Mouse (Mus musculus): ENCODE results near the gene Ccdc170. TPM values are rescaled to one million over a fixed set of nuclear protein-coding genes. Genes with fewer than 3 reads are reported as not detected.

The Ccdc170 gene
- polyA plus RNA-seq, 1 experiment from 2014 or later, result not detected

DNA sequence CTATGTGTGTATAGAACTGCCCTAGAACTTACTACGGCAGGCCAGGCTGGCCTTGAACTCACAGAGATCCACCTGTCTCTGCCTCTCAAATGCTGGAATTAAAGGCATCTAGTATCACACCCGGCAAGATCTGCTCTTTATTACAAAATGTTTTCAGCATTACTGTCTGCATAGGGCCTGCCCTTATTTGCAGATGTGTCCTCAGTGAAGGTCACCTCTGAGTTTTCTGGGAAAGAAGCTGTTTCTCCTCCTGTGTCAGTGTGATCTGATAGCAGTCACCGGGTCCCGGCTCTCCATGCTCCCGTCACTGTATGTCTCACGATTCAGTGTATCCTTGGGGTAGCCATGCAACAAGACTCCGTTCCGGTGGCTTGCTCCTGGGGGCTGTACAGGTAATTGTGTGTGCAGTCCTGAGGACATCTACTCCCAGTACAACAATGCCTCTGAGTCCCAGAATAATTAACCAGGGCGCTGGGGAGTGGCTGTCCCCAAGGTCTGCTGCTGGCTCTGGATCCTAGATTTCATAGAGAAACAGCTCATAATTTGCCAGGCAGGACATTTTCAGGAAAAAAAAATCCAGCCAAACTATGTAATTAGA is 48.4 kb downstream of the Ccdc170 start:
- WGBS, result 71% methylated on average over 9 of the region's 9 CpGs
- H3K36me3 ChIP-seq (ENCODE audit: control insufficient read depth, insufficient read depth, low read length), result no peaks in the 10 kb centered on the region
- no peak overlapping the region for H3K9ac ChIP-seq (ENCODE audit: low read length)
- H3K4me1 ChIP-seq (replicated peaks; ENCODE audit: control insufficient read depth, insufficient read depth, low read length), result no peaks in the 10 kb centered on the region
- H3K27me3 ChIP-seq (replicated peaks; ENCODE audit: control insufficient read depth, insufficient read depth, low read length), result no peaks in the 10 kb centered on the region
- DNase-seq (ENCODE audit: low spot score) (no peak), ATAC-seq (replicated peaks; ENCODE audit: low FRiP score, low TSS enrichment, low read depth) (peak; percentile 75; the same call in 1 of the 2 replicates)
- no peaks in the 10 kb centered on the region for H3K9me3 ChIP-seq (ENCODE audit: control insufficient read depth, low read length)
- no peak overlapping the region for H3K27ac ChIP-seq (ENCODE audit: low read depth)
- no peak overlapping the region for H3K4me3 ChIP-seq (ENCODE audit: low read depth, low read length)
- H3K4me2 ChIP-seq (ENCODE audit: low read length), result no peak overlapping the region

DNA sequence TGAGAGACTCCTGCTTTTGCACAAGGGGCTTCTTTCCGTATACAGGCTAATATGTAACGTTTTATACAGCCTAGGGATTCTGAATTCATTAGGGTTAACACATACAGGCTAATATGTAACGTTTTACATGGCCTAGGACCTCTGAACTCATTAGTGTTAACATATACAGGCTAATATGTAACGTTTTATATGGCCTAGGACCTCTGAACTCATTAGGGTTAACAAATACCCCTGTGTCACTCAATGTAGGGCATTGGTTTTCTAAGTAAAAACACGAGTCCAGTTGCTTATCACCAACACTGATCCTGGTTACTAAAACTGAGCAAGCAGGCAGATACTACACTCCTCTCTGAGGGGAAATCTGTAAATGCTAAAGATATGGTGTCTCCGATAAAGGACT is 49.6 kb downstream of the Ccdc170 start:
- Histone ChIP-seq H3K4me2 (ENCODE audit: low read length) (no peak overlapping the region), H3K36me3 (ENCODE audit: control insufficient read depth, insufficient read depth, low read length) (no peaks in the 10 kb centered on the region), H3K9me3 (ENCODE audit: control insufficient read depth, low read length) (no peaks in the 10 kb centered on the region), H3K4me1 (replicated peaks; ENCODE audit: control insufficient read depth, insufficient read depth, low read length) (no peaks in the 10 kb centered on the region), H3K9ac (ENCODE audit: low read length) (no peak overlapping the region), H3K4me3 (ENCODE audit: low read depth, low read length) (no peak overlapping the region), H3K27me3 (replicated peaks; ENCODE audit: control insufficient read depth, insufficient read depth, low read length) (no peaks in the 10 kb centered on the region), H3K27ac (ENCODE audit: low read depth) (no peak overlapping the region)
- WGBS, result 62% methylated on average over 6 of the region's 6 CpGs
- DNase-seq (ENCODE audit: low spot score) (no peak), ATAC-seq (replicated peaks; ENCODE audit: low FRiP score, low TSS enrichment, low read depth) (no peak)

DNA sequence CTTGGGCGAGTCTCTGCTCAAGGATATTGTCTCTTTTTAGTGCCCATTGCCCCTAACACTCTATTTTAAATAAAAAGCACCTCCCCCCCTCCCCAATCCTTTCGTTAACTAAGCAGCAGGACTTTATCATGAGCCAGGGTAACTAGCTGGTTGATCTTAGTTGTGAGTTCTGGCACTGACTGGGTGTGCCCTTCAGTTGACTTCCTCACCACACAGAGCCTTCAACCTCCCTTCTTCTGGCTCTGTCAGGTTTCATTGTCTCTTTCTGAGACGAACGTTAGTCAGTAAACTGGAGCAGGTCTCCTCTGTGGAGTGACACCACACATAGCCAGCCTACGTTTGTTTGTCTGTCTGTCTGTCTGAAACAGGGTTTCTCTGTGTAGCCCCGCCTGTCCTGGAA is 50.4 kb downstream of the Ccdc170 start:
- no peaks in the 10 kb centered on the region for H3K27me3 ChIP-seq (replicated peaks; ENCODE audit: control insufficient read depth, insufficient read depth, low read length)
- ATAC-seq (replicated peaks; ENCODE audit: low FRiP score, low TSS enrichment, low read depth) (no peak), DNase-seq (ENCODE audit: low spot score) (no peak)
- WGBS, result 62% methylated on average over 6 of the region's 6 CpGs
- H3K4me1 ChIP-seq (replicated peaks; ENCODE audit: control insufficient read depth, insufficient read depth, low read length), result no peaks in the 10 kb centered on the region
- H3K36me3 ChIP-seq (ENCODE audit: control insufficient read depth, insufficient read depth, low read length), result no peaks in the 10 kb centered on the region
- H3K4me2 ChIP-seq (ENCODE audit: low read length), result no peak overlapping the region
- H3K4me3 ChIP-seq (ENCODE audit: low read depth, low read length), result no peak overlapping the region
- no peak overlapping the region for H3K9ac ChIP-seq (ENCODE audit: low read length)
- no peaks in the 10 kb centered on the region for H3K9me3 ChIP-seq (ENCODE audit: control insufficient read depth, low read length)
- no peak overlapping the region for H3K27ac ChIP-seq (ENCODE audit: low read depth)

DNA sequence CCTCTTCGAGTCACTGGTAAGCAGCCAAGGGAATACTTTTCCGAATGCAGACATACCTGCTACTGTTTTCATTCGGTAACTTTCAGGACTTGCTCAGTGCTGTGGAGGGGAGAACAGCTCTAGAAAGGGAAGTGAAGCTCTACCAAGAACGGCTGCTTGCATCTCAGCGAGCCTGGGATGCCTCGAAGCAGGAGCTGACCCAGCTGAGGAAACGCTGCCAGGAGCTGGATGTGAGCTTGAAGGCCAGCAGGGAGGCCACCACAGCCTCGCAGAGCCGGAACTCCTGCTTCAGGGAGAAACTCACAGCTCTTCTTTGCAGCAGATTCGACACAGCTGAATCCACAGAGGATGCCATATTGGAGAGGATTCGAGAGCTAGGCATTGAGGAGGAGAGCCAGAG is 51.6 kb downstream of the Ccdc170 start:
- no peak for DNase-seq (ENCODE audit: low spot score)
- Histone ChIP-seq H3K36me3 (ENCODE audit: control insufficient read depth, insufficient read depth, low read length) (no peaks in the 10 kb centered on the region), H3K27me3 (replicated peaks; ENCODE audit: control insufficient read depth, insufficient read depth, low read length) (no peaks in the 10 kb centered on the region), H3K27ac (ENCODE audit: low read depth) (no peak overlapping the region), H3K9me3 (ENCODE audit: control insufficient read depth, low read length) (no peaks in the 10 kb centered on the region), H3K4me2 (ENCODE audit: low read length) (no peak overlapping the region), H3K4me1 (replicated peaks; ENCODE audit: control insufficient read depth, insufficient read depth, low read length) (no peaks in the 10 kb centered on the region), H3K9ac (ENCODE audit: low read length) (no peak overlapping the region), H3K4me3 (ENCODE audit: low read depth, low read length) (no peak overlapping the region)
- ATAC-seq (replicated peaks; ENCODE audit: low FRiP score, low TSS enrichment, low read depth), result no peak
- WGBS, result 78% methylated on average over 11 of the region's 11 CpGs

DNA sequence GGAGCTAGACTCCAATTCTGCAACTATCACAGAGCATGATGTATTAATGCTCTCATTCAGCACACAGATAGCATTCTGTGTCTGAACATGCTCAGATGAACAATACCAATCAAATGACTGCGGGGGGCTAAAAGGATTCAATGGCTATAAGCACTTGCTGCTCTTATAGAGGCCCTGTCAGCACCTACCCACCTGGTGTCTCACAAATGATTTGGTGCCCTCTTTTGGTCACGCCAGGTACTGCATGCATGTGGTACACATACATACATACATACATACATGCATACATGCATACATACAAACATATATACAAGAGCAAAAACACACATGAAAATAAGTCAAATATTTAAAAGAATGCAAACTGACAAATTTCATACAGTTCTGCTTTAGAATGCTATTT is 63.2 kb downstream of the Ccdc170 start:
- H3K27me3 ChIP-seq (replicated peaks; ENCODE audit: control insufficient read depth, insufficient read depth, low read length), result no peaks in the 10 kb centered on the region
- H3K9me3 ChIP-seq (ENCODE audit: control insufficient read depth, low read length), result 0 out of 2 replicates have a peak, but pooled peaks cover 2% of the 10 kb centered on the region
- WGBS, result 92% methylated on average over 2 of the region's 2 CpGs
- no peaks in the 10 kb centered on the region for H3K36me3 ChIP-seq (ENCODE audit: control insufficient read depth, insufficient read depth, low read length)
- DNase-seq (ENCODE audit: low spot score) (no peak), ATAC-seq (replicated peaks; ENCODE audit: low FRiP score, low TSS enrichment, low read depth) (no peak)
- H3K4me2 ChIP-seq (ENCODE audit: low read length), result no peak overlapping the region
- H3K4me1 ChIP-seq (replicated peaks; ENCODE audit: control insufficient read depth, insufficient read depth, low read length), result no peaks in the 10 kb centered on the region
- no peak overlapping the region for H3K27ac ChIP-seq (ENCODE audit: low read depth)
- no peak overlapping the region for H3K9ac ChIP-seq (ENCODE audit: low read length)
- H3K4me3 ChIP-seq (ENCODE audit: low read depth, low read length), result no peak overlapping the region

DNA sequence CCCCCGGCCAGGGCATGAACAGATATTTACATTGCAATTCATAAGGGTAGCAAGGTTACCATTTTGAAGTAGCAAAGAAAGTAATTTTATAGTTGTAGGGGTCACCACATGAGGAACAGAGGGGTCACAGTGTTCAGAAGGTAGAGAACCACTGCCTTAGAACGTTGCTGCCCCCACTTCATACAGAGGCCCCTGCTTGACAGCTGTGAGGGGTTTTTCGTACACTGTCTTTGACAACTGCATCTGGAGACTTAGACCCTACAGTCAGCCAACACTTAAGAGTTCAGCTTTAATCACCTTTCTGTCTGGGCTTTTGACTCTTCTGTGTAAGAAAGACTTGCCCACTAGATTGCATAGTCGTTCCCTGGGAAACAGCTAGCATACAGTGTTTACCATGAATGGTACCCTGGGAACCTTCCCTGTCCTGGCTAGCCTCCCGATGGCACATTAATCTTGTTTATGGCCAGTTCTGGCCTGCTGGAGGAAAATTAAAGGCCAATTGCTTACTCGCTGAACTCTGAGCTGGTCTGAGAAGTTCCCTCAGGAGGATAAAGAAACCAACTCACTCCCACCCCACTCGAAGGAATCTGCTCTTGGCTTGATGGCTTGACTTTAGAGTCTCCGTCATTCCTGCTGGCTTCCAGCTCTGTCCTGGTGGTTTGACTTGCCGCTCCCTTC is 71.3 kb downstream of the Ccdc170 start:
- ATAC-seq (replicated peaks; ENCODE audit: low FRiP score, low TSS enrichment, low read depth) (no peak), DNase-seq (ENCODE audit: low spot score) (no peak)
- H3K27me3 ChIP-seq (replicated peaks; ENCODE audit: control insufficient read depth, insufficient read depth, low read length), result no peaks in the 10 kb centered on the region
- no peaks in the 10 kb centered on the region for H3K9me3 ChIP-seq (ENCODE audit: control insufficient read depth, low read length)
- no peaks in the 10 kb centered on the region for H3K36me3 ChIP-seq (ENCODE audit: control insufficient read depth, insufficient read depth, low read length)
- no peak overlapping the region for H3K9ac ChIP-seq (ENCODE audit: low read length)
- H3K27ac ChIP-seq (ENCODE audit: low read depth), result no peak overlapping the region
- H3K4me2 ChIP-seq (ENCODE audit: low read length), result no peak overlapping the region
- no peak overlapping the region for H3K4me3 ChIP-seq (ENCODE audit: low read depth, low read length)
- 45% methylated on average over 9 of the region's 9 CpGs for WGBS
- H3K4me1 ChIP-seq (replicated peaks; ENCODE audit: control insufficient read depth, insufficient read depth, low read length), result no peaks in the 10 kb centered on the region; the same call in 1 of the 2 replicates

DNA sequence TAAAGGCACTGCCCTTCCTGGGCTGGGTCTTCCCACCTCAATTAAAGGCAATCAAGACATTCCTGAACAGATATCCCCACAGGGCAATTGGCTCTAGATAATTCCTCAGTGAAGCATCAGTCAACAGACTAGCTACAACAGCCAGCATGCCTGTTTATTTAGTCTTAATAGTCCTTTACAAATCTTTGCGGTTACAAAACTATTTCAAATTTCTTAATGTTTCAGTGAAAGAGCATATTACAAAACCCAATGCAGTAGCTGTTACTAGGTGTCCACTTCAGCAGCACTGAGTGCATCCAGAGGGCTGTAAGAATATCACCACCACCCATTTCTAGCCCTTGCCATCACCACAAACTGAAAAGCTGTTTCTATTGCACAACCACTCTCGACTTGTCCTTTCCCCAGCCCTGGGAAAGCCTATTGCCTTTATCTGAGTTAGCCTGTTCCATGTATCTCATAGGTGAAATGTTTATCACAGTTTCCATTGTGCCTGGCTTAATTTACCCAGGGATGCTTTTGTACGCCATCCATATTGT is 74.6 kb downstream of the Ccdc170 start:
- WGBS, result 70% methylated on average over 3 of the region's 3 CpGs
- no peak for ATAC-seq (replicated peaks; ENCODE audit: low FRiP score, low TSS enrichment, low read depth)

DNA sequence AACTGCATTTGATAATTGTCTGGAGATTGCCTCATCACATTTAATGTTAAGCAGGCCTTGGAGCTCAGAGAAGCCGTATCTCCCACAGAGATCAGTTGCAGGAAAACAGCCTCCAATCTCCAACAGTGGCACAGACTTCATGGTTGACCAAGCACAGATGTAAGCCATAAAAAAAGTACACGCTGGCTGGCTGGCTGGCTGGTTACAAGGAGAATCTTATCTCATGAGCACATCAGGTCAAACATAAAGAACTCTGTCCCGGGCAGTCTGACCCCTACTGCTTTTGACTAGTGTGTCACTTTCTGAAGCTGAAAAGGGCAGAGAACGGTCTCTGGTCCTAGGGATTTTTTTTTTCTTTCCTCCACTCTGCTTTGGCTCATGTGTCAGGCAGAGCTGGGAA is 76.8 kb downstream of the Ccdc170 start:
- Histone ChIP-seq H3K4me3 (ENCODE audit: low read depth, low read length) (no peak overlapping the region), H3K27ac (ENCODE audit: low read depth) (no peak overlapping the region), H3K27me3 (replicated peaks; ENCODE audit: control insufficient read depth, insufficient read depth, low read length) (no peaks in the 10 kb centered on the region), H3K9ac (ENCODE audit: low read length) (no peak overlapping the region), H3K36me3 (ENCODE audit: control insufficient read depth, insufficient read depth, low read length) (no peaks in the 10 kb centered on the region), H3K9me3 (ENCODE audit: control insufficient read depth, low read length) (no peaks in the 10 kb centered on the region), H3K4me2 (ENCODE audit: low read length) (no peak overlapping the region), H3K4me1 (replicated peaks; ENCODE audit: control insufficient read depth, insufficient read depth, low read length) (no peaks in the 10 kb centered on the region)
- 23% methylated on average over 4 of the region's 4 CpGs for WGBS
- ATAC-seq (replicated peaks; ENCODE audit: low FRiP score, low TSS enrichment, low read depth), result no peak
- DNase-seq (ENCODE audit: low spot score), result no peak

More for the DNA sequence above, 74.6 kb downstream of the Ccdc170 start:
- no peaks in the 10 kb centered on the region for H3K9me3 ChIP-seq (ENCODE audit: control insufficient read depth, low read length)
- no peaks in the 10 kb centered on the region; the same call in 1 of the 2 replicates for H3K4me1 ChIP-seq (replicated peaks; ENCODE audit: control insufficient read depth, insufficient read depth, low read length)
- H3K9ac ChIP-seq (ENCODE audit: low read length), result no peak overlapping the region
- no peak overlapping the region for H3K4me2 ChIP-seq (ENCODE audit: low read length)
- H3K27me3 ChIP-seq (replicated peaks; ENCODE audit: control insufficient read depth, insufficient read depth, low read length), result no peaks in the 10 kb centered on the region
- no peak overlapping the region for H3K4me3 ChIP-seq (ENCODE audit: low read depth, low read length)
- H3K27ac ChIP-seq (ENCODE audit: low read depth), result no peak overlapping the region
- no peak for DNase-seq (ENCODE audit: low spot score)
- H3K36me3 ChIP-seq (ENCODE audit: control insufficient read depth, insufficient read depth, low read length), result no peaks in the 10 kb centered on the region

DNA sequence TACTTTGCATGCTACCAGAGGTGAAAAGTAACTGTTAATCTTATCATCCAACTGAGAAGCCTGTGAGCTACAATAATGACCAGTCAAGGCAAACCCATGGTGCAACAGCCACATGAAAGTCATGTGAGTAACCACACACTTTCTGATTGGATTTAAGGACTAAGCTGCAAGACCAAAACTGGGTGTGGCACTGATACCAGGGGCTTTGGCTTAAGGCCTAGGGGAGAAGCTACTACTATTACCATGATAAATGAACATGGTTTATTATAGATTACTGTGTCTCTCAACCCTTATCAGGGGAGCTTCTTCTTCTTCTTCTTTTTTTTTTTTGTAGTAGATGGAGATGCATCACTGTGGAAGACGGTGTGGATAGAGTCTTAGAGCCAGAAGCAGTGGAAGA is 82.8 kb downstream of the Ccdc170 start:
- ATAC-seq (replicated peaks; ENCODE audit: low FRiP score, low TSS enrichment, low read depth), result no peak
- Histone ChIP-seq H3K4me2 (ENCODE audit: low read length) (no peak overlapping the region), H3K4me1 (replicated peaks; ENCODE audit: control insufficient read depth, insufficient read depth, low read length) (no peaks in the 10 kb centered on the region), H3K27ac (ENCODE audit: low read depth) (no peak overlapping the region), H3K4me3 (ENCODE audit: low read depth, low read length) (no peak overlapping the region), H3K36me3 (ENCODE audit: control insufficient read depth, insufficient read depth, low read length) (no peaks in the 10 kb centered on the region), H3K27me3 (replicated peaks; ENCODE audit: control insufficient read depth, insufficient read depth, low read length) (no peaks in the 10 kb centered on the region), H3K9ac (ENCODE audit: low read length) (no peak overlapping the region), H3K9me3 (ENCODE audit: control insufficient read depth, low read length) (no peaks in the 10 kb centered on the region)
- DNase-seq (ENCODE audit: low spot score), result no peak
- WGBS, result 86% methylated on average over 1 of the region's 1 CpGs
